Mouse (Mus musculus) 416B (cell line): Measurements from ENCODE around the gene Rab11fip4.
A peak's percentile ranks its signal among the peaks of the same experiment; 100 is the strongest.

ENCODE experiments used
- DNase-seq: peaks from one replicate; pipeline ENCODE4 v3.0.0; 2011; ENCODE audit warnings: low read depth

Rab11fip4 gene

DNA sequence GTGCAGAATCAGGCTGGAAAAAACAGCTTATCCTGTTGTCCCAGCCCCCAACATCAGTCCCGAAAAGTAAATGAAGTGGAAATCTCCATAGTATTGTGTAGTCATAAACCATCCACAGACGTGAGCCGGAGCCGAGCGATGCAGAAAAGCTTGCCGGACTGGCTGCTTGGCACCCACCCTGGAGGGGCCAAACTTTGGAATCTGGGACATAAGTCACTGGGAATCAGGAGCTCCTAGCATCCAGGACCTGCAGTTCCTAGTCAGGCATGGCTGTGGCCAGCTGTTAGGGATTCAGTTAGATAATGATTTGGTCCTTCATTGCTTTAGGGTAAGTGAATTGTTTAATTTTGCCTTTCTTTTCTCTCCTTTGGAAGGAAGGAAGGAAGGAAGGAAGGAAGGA, 122.2 kb downstream of the Rab11fip4 start:
- DNase-seq: no peak

DNA sequence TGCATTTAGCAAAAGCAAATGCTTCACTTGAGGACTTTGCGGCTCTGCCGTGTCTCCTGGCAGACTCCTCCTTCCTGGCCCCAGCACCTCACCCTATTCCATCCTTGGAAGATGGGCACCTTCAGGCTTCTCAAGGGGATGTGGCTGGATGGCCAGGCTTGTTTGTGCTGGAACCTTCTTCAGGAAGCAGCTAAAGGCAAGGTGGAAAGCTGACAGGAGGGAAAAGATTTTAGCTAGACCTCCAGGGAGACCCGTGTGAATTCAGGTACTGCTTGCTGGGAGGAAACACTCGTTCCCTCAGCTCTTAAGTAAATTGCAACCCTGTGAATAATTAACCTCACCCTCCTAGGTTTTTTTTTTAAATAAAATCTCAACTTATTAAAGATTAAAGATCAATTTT, 122.7 kb downstream of the Rab11fip4 start:
- no peak for DNase-seq

DNA sequence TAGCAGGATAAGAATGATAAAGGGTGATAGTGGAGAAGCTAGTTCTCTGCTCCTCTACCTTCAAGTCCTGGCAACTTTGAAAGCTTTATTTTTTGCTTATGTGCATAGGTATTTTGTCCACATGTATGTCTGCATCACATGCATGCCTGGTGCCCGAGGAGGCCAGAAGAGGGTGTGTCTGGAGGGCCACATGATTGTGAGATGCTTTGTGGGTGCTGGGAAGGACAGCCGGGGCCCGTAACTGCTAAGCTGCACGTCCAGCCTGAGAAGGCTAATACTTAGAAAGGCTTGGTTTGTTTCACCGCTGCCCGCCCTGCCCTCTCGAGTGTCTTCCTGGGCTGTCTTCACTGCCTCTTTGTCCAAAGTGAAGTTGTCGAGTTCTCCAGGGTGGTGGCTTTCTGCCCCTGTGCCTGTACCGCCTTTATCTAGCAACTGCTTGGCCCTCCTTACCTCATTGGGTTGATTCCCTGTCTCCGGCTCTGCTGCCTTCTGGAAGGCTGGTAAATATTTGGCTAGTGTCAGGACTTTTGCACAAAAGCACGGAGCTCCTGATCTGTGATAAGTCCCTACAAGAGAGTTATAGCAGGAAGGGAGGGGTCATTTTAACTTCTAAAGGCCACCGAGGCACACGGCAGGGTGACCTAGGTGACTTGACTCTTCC, 123.2 kb downstream of the Rab11fip4 start:
- no peak for DNase-seq

DNA sequence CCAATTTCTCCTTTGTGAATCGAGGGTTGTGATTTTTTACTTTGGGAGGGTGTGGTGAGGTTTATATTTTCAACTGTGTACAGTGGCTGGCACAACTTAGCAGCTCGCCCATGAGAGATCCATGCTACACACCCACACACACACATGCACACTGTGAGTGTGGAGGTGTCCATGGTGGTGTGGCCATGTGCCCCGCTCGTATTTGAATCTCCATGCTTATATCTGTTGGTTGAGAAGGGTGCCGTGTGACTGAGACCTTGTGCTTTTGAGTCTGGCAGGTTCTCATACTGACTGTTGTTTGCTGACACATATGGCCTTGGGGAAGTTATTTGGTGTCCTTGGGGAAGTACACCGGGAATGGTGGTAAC, 123.7 kb downstream of the Rab11fip4 start:
- no peak for DNase-seq

DNA sequence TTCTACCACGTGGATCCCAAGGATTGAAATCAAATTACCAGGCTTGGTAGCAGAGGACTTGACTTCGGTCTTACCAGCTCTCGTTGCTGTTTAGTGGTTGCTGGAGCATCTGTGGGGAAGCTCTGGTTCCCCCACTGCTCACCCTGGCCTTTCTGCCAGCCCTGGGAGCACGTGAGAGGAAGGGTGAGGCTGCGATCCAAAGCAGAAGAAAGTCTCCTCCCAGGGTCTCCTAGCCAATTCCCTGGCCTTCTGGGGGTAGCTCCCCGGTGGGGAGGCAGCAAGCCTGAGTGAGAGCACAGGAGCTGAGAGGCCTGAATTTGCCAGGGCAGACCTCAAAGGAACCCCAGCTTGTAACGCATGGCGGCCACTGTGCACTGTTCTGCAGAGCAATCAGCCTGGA, 124.3 kb downstream of the Rab11fip4 start:
- no peak for DNase-seq

DNA sequence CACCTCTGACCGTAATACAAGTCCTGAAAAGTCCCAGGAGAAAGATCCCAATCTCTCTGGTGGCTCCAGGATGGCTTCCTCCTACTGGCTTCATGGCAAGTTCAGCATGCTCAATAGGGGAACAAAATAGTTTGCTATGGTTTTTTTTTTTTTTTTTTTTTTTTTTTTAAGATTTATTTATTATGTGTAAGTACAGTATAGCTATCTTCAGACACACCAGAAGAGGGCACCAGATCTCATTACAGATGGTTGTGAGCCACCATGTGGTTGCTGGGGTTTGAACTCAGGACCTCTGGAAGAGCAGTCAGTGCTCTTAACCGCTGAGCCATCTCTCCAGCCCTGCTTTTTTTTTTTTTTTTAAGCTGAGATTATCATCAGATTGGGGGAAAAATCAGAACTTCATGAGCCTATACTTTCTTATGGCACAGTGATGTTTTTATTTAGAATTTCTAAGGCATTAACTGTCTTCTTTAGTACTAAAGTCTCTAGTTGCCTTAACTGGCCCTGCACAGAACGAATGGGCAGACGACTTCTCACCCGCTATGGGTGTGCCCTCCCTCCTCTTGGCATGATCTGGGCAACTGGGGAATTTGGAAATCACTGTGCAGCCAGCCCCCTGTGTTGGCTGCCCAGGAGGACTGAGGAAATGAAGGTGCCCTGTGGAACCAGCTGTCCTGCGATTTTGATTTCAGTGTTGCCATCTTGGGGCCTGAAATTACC, 124.9 kb downstream of the Rab11fip4 start:
- no peak for DNase-seq

DNA sequence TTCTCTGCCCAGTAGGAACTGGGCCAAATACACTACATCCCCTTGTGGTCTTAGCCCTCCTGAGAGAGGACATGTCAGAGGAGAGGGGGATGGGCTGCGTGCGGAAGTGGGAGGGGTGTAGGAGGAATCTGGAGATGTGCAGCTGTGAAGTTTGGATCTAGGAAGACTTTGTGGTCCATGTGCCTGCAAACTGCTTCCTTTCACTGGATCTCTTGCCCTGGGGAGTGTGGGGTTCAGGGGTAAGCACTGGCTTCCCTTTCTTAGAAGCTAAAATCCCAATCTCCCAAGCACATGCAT, 125.4 kb downstream of the Rab11fip4 start:
- peak; percentile 53 for DNase-seq

DNA sequence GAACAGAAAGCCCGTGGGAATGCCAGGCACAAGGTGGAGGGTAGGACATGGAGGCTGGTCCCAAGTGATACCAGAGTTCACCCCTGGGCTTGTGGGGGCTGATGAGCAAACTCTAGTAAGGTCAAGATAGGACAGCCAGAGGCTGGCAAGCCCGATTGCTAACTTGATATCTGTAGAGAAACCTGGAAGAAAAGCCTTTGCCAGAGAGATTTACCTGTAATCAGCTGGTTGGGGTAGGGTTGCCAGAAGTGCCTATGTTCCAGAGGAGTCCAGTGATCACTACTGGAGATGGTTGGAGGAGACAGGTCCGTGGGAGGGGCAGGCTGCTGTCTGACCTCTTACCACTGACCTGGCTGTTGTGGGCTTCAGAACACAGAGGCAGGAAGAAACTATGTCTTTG, 126.3 kb downstream of the Rab11fip4 start:
- no peak for DNase-seq

DNA sequence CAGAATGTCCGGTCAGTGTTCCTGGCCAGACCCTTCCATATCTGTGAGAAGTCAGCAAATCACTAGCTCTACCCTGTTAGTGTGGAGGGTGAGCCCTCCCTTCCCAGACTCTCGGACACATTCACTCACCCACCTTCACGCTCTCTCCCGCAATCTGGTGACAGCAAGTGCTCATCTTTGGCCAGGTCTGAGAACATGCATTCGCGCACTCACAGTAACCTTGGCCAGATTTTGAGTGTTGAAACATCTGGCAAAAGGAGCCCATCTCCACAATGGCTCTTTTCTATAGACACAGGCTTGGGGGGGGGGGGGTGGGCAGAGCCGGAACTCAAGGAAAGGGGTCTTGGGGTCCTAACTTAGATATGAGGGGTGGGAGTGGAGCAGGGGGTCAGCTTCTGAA, 126.8 kb downstream of the Rab11fip4 start:
- DNase-seq: no peak

DNA sequence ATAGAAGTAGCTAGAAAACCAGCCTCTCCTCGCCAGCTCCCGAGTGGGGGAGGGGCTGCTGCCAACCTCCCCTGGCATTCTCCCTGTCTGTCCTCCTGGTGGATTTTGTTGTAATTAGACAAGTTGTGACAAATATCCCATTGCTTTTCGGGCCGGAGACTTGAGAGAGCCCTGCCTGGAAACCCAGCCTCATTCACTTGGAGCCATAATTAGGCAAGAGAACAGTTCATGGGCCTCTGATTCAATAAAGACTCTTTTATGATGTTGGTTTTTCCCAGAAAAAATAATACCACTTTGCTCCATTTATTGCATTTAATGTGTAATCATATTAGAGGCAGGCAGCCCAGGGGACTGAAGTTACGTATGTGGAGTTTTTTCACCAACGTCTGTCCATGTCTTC, 127.2 kb downstream of the Rab11fip4 start:
- no peak for DNase-seq

DNA sequence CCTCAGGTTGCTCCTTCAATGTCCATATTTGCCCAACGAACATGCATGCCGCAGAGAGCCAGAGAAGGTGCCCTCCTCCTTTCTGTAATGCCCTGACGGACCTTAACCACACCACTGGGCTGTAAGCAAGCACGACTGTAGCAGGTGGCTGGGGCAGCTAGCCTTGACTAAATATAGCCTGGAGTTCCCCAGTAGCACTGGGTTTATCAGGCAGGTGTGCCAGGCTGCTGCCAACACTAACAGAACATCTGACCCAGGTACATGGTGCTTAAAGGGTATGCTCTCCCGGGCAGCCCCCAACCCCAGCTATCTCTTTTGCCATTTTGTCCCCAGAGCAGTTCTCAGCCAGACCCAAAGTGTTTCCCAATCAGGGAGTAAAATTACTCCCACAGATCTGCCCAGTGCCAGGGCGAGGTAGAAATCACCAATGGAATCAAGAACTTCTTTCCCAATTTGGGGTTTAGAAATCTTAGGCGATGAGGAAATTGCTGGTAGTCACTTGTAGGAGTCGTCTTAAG, 127.9 kb downstream of the Rab11fip4 start:
- DNase-seq: peak; percentile 72

DNA sequence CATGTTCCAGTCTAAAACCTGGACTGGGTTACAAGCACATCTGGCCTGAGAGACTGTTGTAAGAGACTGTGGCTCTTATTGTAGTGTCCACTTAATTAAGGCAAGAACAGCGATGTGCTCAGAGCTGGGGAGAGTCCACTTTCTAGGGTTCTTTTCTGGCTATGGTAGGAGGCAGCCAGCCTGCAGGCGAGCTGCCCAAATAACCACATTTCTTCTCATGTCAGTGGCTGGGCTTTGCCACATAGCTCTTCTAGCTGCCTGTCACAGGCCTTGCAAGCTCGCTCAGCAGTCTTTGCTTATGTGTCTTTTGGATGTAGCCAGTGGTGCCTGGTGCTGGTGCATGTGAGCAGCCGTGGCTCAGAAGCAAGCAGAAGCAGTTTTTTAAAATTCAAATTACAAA, 129.7 kb downstream of the Rab11fip4 start:
- no peak for DNase-seq

DNA sequence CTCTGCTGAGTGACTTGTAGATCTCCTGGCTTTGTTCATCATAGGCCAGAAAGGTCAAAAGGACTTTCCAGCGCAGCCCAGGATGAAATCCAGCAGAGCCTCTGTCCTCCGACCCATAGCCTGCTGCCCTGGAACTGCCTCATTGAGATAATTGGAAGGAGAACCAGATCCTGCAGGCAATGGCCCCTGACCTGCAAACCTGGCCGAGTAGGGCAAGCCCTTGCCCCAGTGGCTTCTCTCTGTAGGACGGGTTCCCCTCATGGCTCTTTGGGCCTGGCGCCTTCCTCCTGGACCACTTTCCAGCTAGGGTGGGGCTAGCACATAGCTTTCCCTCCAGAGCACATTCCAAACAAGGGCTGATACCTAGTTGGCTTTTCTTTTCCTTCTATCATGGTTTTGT, 131.8 kb downstream of the Rab11fip4 start:
- DNase-seq: no peak

DNA sequence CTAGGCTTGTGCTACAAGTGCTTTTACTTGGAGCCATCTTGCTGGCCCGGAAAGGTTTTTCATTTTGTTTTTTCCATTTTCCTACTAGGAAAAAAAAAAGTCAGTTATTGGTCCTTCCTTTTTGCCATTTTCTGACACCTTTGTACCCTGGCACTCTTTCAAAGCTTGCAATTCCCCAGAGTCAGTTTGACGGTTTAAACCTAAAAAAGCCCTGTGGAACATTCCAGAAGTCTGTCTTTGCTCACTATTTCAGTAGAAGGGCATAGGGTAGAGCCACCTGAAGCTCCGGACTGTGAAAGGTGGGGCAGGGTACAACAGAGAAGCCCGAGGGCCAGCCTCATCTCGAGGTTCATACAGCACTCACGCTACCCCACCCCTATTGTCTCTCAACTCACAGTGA, 134.0 kb downstream of the Rab11fip4 start:
- no peak for DNase-seq

DNA sequence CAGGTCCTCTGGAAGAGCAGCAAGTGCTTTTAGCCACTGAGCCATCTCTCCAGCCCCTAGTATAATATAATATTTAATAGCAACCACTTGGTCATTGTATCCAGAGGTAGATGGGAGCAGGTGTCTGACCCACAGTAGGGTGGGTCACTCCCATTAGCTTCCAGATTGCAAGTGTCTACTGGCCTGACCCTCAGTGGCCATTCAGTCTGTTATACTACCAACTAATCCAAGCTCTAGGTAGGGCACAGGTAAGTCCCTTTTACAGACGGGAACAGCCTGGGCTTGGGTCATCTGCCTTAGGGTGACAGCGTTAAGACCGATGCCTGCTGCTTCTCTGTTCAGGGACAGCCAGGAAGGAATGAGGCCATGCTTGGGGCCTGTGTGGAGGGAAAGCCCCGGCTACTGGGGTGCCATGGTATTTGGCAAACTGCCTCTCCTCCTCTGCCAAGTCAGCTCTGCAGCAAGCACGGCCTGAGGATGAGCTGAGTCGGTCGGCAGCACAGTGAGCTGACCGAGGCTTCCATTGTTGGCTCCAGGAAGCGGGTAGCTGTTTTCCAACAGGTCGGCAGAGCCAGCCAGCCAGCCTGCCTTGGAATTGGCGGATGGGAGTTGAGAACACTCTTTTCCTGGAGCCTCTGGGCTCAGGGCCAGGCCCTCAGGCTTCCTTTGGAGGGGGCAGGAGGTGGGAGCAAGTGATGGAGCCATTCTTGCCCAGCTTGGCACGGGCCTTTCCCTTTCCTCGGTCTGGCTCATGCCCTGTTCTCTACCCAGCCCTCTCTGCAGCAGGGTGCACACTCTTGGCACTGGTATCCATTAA, 138.4 kb downstream of the Rab11fip4 start:
- no peak for DNase-seq

DNA sequence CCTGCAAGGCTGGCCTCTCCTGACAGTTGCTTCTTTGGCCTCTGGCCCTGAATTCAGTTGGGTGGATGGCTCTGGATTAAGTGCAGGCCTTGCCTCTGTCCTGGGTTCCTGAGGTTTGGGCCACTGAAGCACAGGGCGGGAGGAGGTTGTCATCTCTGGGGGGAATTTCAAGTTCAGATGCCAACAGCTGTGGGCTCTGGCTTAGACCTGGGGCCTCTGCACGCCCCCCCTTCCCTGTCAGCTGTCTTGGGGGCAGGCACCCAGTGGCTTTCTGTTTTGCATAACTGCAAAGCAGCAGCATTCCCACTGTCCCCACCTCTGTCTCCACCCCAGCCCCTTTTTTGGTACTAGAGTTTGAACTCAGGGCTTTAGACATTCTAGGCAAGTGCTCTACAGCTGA, 139.4 kb downstream of the Rab11fip4 start:
- DNase-seq: no peak

DNA sequence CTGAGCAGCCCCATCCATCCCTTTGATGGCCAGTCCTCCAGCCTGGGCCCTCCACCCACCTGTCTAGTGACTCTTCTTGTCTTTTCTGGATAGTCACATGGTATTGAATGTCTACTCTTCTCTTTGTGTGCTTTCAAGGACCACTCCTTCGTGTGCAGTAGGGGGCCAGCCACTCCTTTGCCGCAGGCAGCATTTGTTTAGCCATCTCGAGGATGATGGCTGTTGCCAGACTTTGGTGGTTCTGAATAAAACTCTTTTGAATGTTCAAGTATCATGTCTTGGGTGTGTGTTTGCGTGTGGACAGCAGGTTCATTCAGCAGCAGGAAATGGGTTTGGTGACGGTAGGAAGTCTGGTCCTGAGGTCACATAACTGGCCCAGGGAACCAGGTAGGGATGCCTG, 140.5 kb downstream of the Rab11fip4 start:
- DNase-seq: no peak

DNA sequence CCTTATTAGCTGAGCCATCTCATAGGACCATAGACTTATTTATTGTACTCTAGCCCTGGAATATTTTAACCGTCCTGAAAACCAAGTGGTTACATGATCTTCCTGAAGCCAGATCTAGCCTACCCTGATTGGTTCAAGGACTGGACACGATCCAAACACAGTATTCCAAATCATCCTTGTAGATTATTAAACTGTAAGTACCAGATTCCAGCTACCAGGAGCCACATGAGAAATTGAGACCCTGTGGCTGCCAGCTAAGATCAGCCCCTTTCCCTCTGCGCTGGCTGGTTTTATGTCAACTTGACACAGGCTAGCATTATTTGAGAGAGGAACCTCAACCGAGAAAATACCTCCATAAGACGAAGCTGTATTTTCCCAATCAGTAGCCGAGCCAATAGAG, 142.0 kb downstream of the Rab11fip4 start:
- DNase-seq: no peak

DNA sequence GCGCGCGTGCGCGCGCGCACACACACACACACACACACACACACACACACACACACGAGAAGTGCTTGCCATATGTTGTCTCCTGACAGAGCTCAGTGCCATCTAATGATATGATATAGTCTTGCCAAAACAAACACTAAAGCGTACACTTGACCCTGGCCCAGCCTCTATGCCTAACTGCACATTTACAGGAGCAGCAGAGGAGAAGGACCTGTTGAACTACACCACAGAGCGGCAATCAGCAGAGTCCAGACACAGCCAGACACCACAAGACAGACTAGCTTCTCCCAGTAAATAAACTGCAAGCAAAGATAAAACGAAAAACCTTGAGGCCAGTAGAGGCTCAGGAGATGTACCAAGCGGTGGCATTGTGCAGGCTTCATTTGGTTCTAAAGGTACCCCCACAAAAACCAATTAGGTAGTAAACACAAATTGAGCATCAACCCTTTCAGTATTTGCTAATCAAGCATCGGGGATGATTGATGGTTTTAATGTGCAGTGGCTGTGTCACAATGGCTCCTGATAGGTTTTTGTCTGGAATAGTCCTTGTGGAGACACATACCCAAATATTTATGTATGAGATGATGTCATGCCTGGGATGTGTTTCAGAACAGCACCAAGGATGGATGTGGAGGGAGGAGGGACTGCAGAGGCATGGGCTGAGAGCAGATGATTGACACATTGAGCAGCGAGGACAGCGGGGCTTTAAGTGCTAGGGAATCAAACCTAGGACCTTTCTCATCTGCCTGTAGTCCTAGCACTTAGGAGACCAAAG, 145.4 kb downstream of the Rab11fip4 start:
- no peak for DNase-seq

DNA sequence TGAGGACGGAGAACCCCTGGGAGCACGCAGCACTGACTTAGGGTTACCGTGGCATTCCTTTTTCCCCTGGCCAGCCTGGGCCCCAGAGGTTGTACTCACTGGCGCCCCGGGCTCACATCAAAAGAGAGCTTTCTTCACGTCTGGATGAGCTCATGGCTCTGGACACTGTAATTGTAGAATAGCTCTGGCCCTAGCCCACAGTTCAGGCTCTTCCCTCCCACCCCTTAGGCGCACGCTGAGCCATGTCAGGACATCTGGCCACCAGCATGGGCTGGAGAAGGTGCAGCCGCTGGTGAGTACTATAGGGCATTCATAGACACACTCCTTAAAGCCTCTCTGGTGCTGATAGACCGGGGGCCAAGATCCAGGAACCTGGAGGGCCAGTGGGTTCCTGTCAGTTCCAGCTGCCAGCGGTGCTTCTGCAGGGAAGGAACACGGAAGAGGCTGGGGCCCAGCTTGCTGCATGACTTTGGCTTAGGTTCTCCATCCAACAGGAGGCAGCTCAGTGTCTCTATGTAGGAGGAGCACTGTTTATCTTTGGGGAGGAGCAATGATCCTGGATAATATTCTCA, 146.2 kb downstream of the Rab11fip4 start:
- no peak for DNase-seq

DNA sequence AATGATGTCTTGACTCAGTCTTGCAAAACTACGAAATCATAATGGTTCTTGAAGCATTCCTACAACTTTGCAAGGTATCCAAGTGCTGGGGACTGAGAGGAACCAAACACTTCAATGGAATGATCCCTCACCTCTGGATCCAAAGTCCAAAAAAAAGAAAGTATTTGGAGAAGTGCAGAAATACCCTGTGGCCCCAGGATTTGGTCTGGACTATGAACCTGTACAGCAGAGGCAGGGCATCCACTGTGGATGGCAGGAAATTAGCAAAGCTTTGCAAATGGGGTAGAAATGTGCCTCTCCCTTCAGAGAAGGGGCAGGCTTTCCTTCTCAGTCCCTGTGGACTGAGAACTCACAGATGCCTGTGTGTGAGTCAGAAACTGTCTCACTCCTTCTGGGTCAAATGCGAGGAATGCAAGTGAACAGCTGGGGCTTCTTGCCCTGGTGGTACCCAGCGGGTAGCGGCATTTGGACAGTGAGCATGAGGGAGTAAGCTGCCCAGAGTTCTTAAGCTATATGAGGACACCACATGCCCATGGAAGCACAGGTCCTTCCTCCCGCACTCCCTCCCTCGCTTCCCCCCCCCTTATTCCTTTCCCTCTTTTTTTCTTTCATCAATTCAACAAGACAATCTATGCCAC, 147.0 kb downstream of the Rab11fip4 start:
- DNase-seq: no peak
